14 mouse cellular contexts compared by ENCODE assay signal in genomic region chr2:141234724-141235453, GRCm38 (mm10).
A peak's percentile ranks its signal among the peaks of the same experiment; 100 is the strongest.
DNase-seq lines count a peak whose midpoint lies in the region; ATAC-seq lines count a peak whose summit lies in the region.
"Had no signal": no experiment of that assay in that cellular context is flagged by ENCODE, and none has a peak within 500 bp of the region (broad histone marks: within the 10 kb centered on the region; RNA-seq: fewer than 3 reads in every experiment).

No protein-coding gene starts in this region.

- H3K27ac ChIP-seq in kidney, embryonic 16.5 days (ENCODE audit: low read length): 0 out of 2 replicates have a peak overlapping the region, but pooled peaks have one; percentile 38
- peak overlapping the region; percentile 81 for H3K27ac ChIP-seq in embryonic facial prominence, embryonic 11.5 days (replicated peaks; ENCODE audit: low read depth, low read length)
- peak overlapping the region; percentile 80 for H3K27ac ChIP-seq in limb, embryonic 13.5 days
- H3K27ac ChIP-seq: heart, embryonic 10.5 days; liver, embryonic 12.5 days had no signal

- H3K27me3 ChIP-seq in kidney, embryonic 16.5 days (ENCODE audit: insufficient read depth, low read length): no peaks in the 10 kb centered on the region
- no peaks in the 10 kb centered on the region for H3K27me3 ChIP-seq in embryonic facial prominence, embryonic 11.5 days (ENCODE audit: control insufficient read depth, insufficient read depth, low read length)
- H3K27me3 ChIP-seq in limb, embryonic 13.5 days: no peaks in the 10 kb centered on the region
- H3K27me3 ChIP-seq: hindbrain, embryonic 12.5 days; liver, embryonic 12.5 days; megakaryocyte, embryonic 14.5 days had no signal

- DNase-seq in kidney, adult 8-10 months: no peak
- peak; percentile 14 for DNase-seq in Muller cell, postnatal 12 days (ENCODE audit: inconsistent ontology term)
- DNase-seq in embryonic facial prominence, embryonic 11.5 days (ENCODE audit: low spot score): peak; percentile 84
- no peak for DNase-seq in heart, postnatal 25 days (ENCODE audit: low spot score)
- DNase-seq in B cell, adult 2 months: no peak
- no peak for DNase-seq in cerebellum, adult 9-10 months
- DNase-seq: cerebellum, adult 9-11 months; kidney, adult 18-20 months had no signal

- peak; percentile 81 for ATAC-seq in kidney, embryonic 16.5 days (ENCODE audit: low FRiP score, low TSS enrichment)
- ATAC-seq in embryonic facial prominence, embryonic 11.5 days (replicated peaks; ENCODE audit: insufficient number of reproducible peaks, low FRiP score, low TSS enrichment, low read depth): peak; percentile 75
- ATAC-seq in limb, embryonic 13.5 days (ENCODE audit: low FRiP score, low read depth): peak; percentile 73; the same call in 1 of the 2 replicates
- ATAC-seq: liver, embryonic 12.5 days had no signal

- H3K4me1 ChIP-seq in kidney, embryonic 16.5 days (ENCODE audit: insufficient read depth, low read length): peaks cover 15% of the 10 kb centered on the region
- no peaks in the 10 kb centered on the region; the same call in 1 of the 2 replicates for H3K4me1 ChIP-seq in embryonic facial prominence, embryonic 11.5 days (ENCODE audit: control insufficient read depth, insufficient read depth, low read length)
- H3K4me1 ChIP-seq in limb, embryonic 13.5 days: peaks cover 42% of the 10 kb centered on the region
- H3K4me1 ChIP-seq: liver, embryonic 12.5 days; megakaryocyte, embryonic 14.5 days had no signal

- H3K36me3 ChIP-seq in kidney, embryonic 16.5 days (ENCODE audit: insufficient read depth, low read length): no peaks in the 10 kb centered on the region
- H3K36me3 ChIP-seq in embryonic facial prominence, embryonic 11.5 days (replicated peaks; ENCODE audit: control insufficient read depth, insufficient read depth, low read depth, low read length): no peaks in the 10 kb centered on the region
- H3K36me3 ChIP-seq in limb, embryonic 13.5 days: no peaks in the 10 kb centered on the region
- H3K36me3 ChIP-seq: heart, embryonic 10.5 days; hindbrain, embryonic 12.5 days; liver, embryonic 12.5 days had no signal

- no peaks in the 10 kb centered on the region for H3K9me3 ChIP-seq in kidney, embryonic 16.5 days (ENCODE audit: low read length)
- no peaks in the 10 kb centered on the region for H3K9me3 ChIP-seq in embryonic facial prominence, embryonic 11.5 days (replicated peaks; ENCODE audit: control insufficient read depth, low read length)
- H3K9me3 ChIP-seq in limb, embryonic 13.5 days: no peaks in the 10 kb centered on the region
- H3K9me3 ChIP-seq: heart, embryonic 10.5 days; hindbrain, embryonic 12.5 days; liver, embryonic 12.5 days; megakaryocyte, embryonic 14.5 days had no signal

- 25% methylated on average over 5 of the region's 5 CpGs for WGBS in kidney, embryonic 16.5 days
- 11% methylated on average over 5 of the region's 5 CpGs for WGBS in embryonic facial prominence, embryonic 11.5 days
- WGBS in limb, embryonic 13.5 days: 10% methylated on average over 5 of the region's 5 CpGs

- no peak overlapping the region for H3K4me2 ChIP-seq in kidney, embryonic 16.5 days (replicated peaks; ENCODE audit: low read depth, low read length)
- no peak overlapping the region for H3K4me2 ChIP-seq in embryonic facial prominence, embryonic 11.5 days (ENCODE audit: low read depth, low read length)
- H3K4me2 ChIP-seq in limb, embryonic 13.5 days (replicated peaks): 0 out of 2 replicates have a peak overlapping the region, but pooled peaks have one; percentile 7
- H3K4me2 ChIP-seq: hindbrain, embryonic 12.5 days; liver, embryonic 12.5 days had no signal

- intact Hi-C loops in heart, postnatal 25 days (cut with DNase I): no loop called here

- no peak overlapping the region for H3K4me3 ChIP-seq in kidney, embryonic 16.5 days (ENCODE audit: low read length)
- no peak overlapping the region for H3K4me3 ChIP-seq in embryonic facial prominence, embryonic 11.5 days (ENCODE audit: low read depth, low read length)
- no peak overlapping the region for H3K4me3 ChIP-seq in limb, embryonic 13.5 days
- H3K4me3 ChIP-seq: heart, embryonic 10.5 days; hindbrain, embryonic 12.5 days; liver, embryonic 12.5 days; megakaryocyte, embryonic 14.5 days had no signal

- H3K9ac ChIP-seq in kidney, embryonic 16.5 days (replicated peaks; ENCODE audit: low read length): no peak overlapping the region
- no peak overlapping the region for H3K9ac ChIP-seq in embryonic facial prominence, embryonic 11.5 days (replicated peaks; ENCODE audit: low read length)
- no peak overlapping the region for H3K9ac ChIP-seq in limb, embryonic 13.5 days
- H3K9ac ChIP-seq: hindbrain, embryonic 12.5 days; liver, embryonic 12.5 days had no signal

Comparison
In these comparisons a context has a peak if more than half of its experiments do, and no peak if none do; other contexts are left out.
1. DNase-seq: peak in Muller cell, postnatal 12 days (single experiment) and embryonic facial prominence, embryonic 11.5 days (single experiment); none in kidney, adult 8-10 months (0 of 2), heart, postnatal 25 days (single experiment), B cell, adult 2 months (0 of 2) and cerebellum, adult 9-10 months (single experiment).
2. Peak in every context shown above with its lines, with median percentiles within 50 percentile points of each other: ATAC-seq and H3K27ac ChIP-seq.